Mouse (Mus musculus) intestine, embryonic 14.5 days (tissue): ENCODE measurements at regions not wholly inside any gene's neighbourhood (a gene's known extent, or its start where the extent isn't known, plus 50 kb on each side); places are given as distances from the start of the nearest gene placed in this dataset.
"Not testable (repeated sequence)": the region's sequence is repeated elsewhere in the genome, so short reads cannot be mapped to it uniquely, and the experiment has no call there.

Source experiments
- ATAC-seq: fragments of 200-750 bp; cut with Nextera tagmentation; replicated peaks from 2 replicates; pipeline ENCODE4 v1.8.0; 2017; ENCODE audit warnings: low read depth, moderate number of reproducible peaks, moderate TSS enrichment, moderate library complexity; ENCODE audit not compliant: low FRiP score, low TSS enrichment
- DNase-seq: peaks from one replicate; pipeline ENCODE4 v3.0.0-alpha.2; 2018; ENCODE audit warnings: low spot score
- H3K27ac ChIP-seq: fragments of 300-500 bp; sonication (generic); 2 replicates; pipeline ENCODE4 v1.5.1; 2014; ENCODE audit warnings: low read depth, mild to moderate bottlenecking, control low read depth
- H3K27me3 ChIP-seq: fragments of 300-500 bp; sonication (generic); replicated peaks from 2 replicates; pipeline ENCODE4 v1.6.1; 2014; ENCODE audit warnings: low read length, control low read depth; ENCODE audit not compliant: control insufficient read depth, insufficient read depth
- H3K36me3 ChIP-seq: fragments of 300-500 bp; sonication (generic); 2 replicates; pipeline ENCODE4 v1.6.1; 2014; ENCODE audit warnings: low read length, control low read depth; ENCODE audit not compliant: control insufficient read depth, insufficient read depth
- H3K4me1 ChIP-seq: fragments of 300-500 bp; sonication (generic); replicated peaks from 2 replicates; pipeline ENCODE4 v1.6.1; 2014; ENCODE audit warnings: low read length, control low read depth, mixed read lengths; ENCODE audit not compliant: control insufficient read depth, insufficient read depth
- H3K4me2 ChIP-seq: fragments of 300-500 bp; sonication (generic); 2 replicates; pipeline ENCODE4 v1.6.1; 2014; ENCODE audit warnings: low read length
- H3K4me3 ChIP-seq: fragments of 300-500 bp; sonication (generic); 2 replicates; pipeline ENCODE4 v1.5.1; 2014; ENCODE audit warnings: low read depth, low read length, control low read depth, mixed read lengths
- H3K9ac ChIP-seq: fragments of 300-500 bp; sonication (generic); 2 replicates; pipeline ENCODE4 v1.6.1; 2014; ENCODE audit warnings: mild to moderate bottlenecking, low read length
- H3K9me3 ChIP-seq: fragments of 300-500 bp; sonication (generic); 2 replicates; pipeline ENCODE4 v1.6.1; 2016; ENCODE audit warnings: low read length, control low read depth; ENCODE audit not compliant: control insufficient read depth
- WGBS: fragments of 180-500 bp; shearing (Covaris S2); extraction: QIAGEN DNeasy Blood & Tissue Kit; methylation state at CpG from one replicate; pipeline ENCODE4 v1.1.7; 2014; 5-methylcytosine and 5-hydroxymethylcytosine counted together

- Histone ChIP-seq H3K9ac (no peak overlapping the region), H3K9me3 (no peaks in the 10 kb centered on the region), H3K4me2 (no peak overlapping the region), H3K27me3 (no peaks in the 10 kb centered on the region), H3K4me1 (no peaks in the 10 kb centered on the region), H3K4me3 (no peak overlapping the region), H3K36me3 (no peaks in the 10 kb centered on the region), H3K27ac (no peak overlapping the region)
- DNase-seq (no peak), ATAC-seq (no peak)
- WGBS: 77% methylated on average over 13 of the region's 13 CpGs
Observed at GRCm38 (mm10) chr8:88064414-88065110, 54.0 kb upstream of the Cnep1r1 start.

GRCm38 (mm10) chr8:88059107-88059506 is 59.5 kb upstream of the Cnep1r1 start:
- not testable (repeated sequence) for H3K9me3 ChIP-seq, H3K4me2 ChIP-seq, H3K27me3 ChIP-seq, H3K9ac ChIP-seq, H3K4me1 ChIP-seq, ATAC-seq, H3K27ac ChIP-seq, H3K4me3 ChIP-seq, DNase-seq, H3K36me3 ChIP-seq
- WGBS: 85% methylated on average over 1 of the region's 1 CpGs

DNA sequence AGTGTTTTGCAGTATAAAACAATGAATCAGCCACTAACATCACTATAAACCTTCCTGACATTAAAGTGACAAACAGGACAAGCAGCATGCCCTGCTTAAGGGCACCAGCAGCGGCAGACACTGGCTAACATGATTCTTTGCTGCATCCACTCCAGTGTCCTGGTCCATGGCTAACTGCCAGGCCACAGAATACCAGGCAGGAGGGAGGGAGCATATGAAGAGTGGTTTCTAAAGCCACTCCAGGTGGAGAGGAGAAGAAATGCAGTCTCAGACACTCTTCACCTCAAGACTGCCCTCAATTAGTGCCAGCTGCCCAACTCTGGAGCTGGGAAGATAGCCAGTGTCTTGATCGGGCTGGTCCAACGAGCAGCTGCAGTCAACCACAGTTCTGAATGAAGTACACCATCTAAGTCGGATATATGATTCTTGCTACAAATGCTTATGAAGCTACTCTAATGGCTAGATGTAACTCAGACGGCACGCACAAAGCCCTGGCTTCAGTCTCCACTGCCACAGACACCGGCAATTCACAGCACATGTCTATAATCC is 60.8 kb upstream of the Cnep1r1 start:
- Histone ChIP-seq H3K27me3 (no peaks in the 10 kb centered on the region), H3K27ac (no peak overlapping the region), H3K4me1 (no peaks in the 10 kb centered on the region), H3K4me3 (no peak overlapping the region), H3K36me3 (no peaks in the 10 kb centered on the region), H3K9me3 (no peaks in the 10 kb centered on the region), H3K4me2 (no peak overlapping the region), H3K9ac (no peak overlapping the region)
- DNase-seq: no peak
- 91% methylated on average over 7 of the region's 7 CpGs for WGBS
- ATAC-seq: no peak

GRCm38 (mm10) chr8:88050651-88051050 is 67.9 kb upstream of the Cnep1r1 start:
- no peak for ATAC-seq
- no peak for DNase-seq
- 36% methylated on average over 10 of the region's 10 CpGs for WGBS
- H3K27ac ChIP-seq: no peak overlapping the region
- no peak overlapping the region for H3K4me3 ChIP-seq
- no peak overlapping the region for H3K4me2 ChIP-seq
- peaks cover 10% of the 10 kb centered on the region; the same call in 1 of the 2 replicates for H3K4me1 ChIP-seq
- no peak overlapping the region for H3K9ac ChIP-seq
- H3K9me3 ChIP-seq: no peaks in the 10 kb centered on the region
- H3K27me3 ChIP-seq: no peaks in the 10 kb centered on the region
- H3K36me3 ChIP-seq: no peaks in the 10 kb centered on the region

DNA sequence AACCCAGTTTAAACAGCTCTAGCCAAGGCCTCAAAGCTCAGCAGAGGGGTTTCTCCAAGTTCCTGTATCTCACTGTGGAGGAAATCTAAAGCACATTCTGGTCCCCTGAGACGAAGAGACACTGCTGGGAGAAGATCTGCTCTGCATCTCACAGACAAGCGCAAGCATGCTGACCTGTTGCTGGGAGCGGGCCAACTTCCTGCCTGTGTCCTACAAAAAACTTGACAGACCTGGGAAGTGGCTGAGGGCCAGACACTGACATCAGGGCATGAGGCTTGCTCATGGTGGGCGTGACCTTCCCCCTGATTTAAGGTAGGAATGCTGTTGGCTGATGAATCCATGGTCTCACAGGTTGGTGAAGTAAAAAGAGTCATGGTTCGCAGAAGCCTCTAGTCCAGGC is 69.5 kb upstream of the Cnep1r1 start:
- no peak overlapping the region for H3K4me2 ChIP-seq
- no peaks in the 10 kb centered on the region for H3K36me3 ChIP-seq
- no peak for ATAC-seq
- DNase-seq: peak; percentile 58
- no peak overlapping the region for H3K4me3 ChIP-seq
- WGBS: 43% methylated on average over 5 of the region's 5 CpGs
- no peak overlapping the region for H3K9ac ChIP-seq
- H3K27me3 ChIP-seq: no peaks in the 10 kb centered on the region
- H3K4me1 ChIP-seq: peaks cover 10% of the 10 kb centered on the region; the same call in 1 of the 2 replicates
- no peak overlapping the region; the same call in 1 of the 2 replicates for H3K27ac ChIP-seq
- no peaks in the 10 kb centered on the region for H3K9me3 ChIP-seq

DNA sequence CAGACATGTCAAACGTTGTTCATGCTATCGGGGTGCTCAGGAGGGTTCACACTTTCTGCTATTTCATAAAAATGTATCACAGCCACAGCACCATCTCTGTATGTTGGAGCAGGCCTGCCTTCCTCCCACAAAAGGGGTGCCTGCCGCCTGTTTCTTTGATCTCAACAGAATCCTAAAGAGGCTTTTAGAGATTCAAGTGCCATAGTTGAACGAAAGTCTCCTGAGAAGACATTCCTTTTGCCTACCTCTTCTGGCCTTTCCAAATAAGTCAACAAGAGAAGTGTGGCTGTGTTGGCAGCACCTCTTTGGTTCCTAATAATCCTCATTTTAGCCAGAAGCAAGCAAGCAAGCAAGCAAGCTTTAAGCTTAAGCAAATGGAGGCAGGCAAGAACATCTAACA is 72.6 kb upstream of the Cnep1r1 start:
- ATAC-seq: no peak
- no peak overlapping the region for H3K27ac ChIP-seq
- no peak overlapping the region for H3K4me3 ChIP-seq
- H3K4me2 ChIP-seq: no peak overlapping the region
- 76% methylated on average over 4 of the region's 4 CpGs for WGBS
- H3K36me3 ChIP-seq: no peaks in the 10 kb centered on the region
- H3K9me3 ChIP-seq: no peaks in the 10 kb centered on the region
- H3K4me1 ChIP-seq: peaks cover 10% of the 10 kb centered on the region; the same call in 1 of the 2 replicates
- H3K9ac ChIP-seq: no peak overlapping the region
- DNase-seq: no peak
- no peaks in the 10 kb centered on the region for H3K27me3 ChIP-seq

DNA sequence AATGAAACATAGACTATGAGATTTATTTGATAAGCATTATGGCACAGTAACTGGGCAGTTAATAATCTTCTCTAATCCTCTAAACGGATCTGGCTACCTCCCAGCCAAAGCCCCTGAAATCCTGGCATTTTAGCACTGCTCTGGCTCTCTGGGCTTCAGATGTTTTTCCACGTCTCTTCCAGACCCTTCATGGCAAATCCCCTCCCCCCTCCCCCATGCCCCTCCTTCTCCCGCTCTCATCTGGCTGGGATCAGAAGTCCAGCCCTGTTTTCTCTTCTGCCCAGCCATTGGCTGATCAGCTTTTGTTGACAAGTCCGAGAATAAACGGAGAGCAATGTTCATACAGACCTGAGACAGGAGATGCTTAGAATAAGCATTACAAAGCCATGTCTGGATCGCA is 79.3 kb upstream of the Cnep1r1 start:
- DNase-seq: no peak
- Histone ChIP-seq H3K9me3 (no peaks in the 10 kb centered on the region), H3K27me3 (no peaks in the 10 kb centered on the region), H3K27ac (no peak overlapping the region), H3K4me1 (no peaks in the 10 kb centered on the region), H3K9ac (no peak overlapping the region), H3K4me2 (no peak overlapping the region), H3K4me3 (no peak overlapping the region), H3K36me3 (no peaks in the 10 kb centered on the region)
- 18% methylated on average over 6 of the region's 6 CpGs for WGBS
- 0 out of 2 replicates have a peak, but pooled peaks have one; percentile 8 for ATAC-seq

DNA sequence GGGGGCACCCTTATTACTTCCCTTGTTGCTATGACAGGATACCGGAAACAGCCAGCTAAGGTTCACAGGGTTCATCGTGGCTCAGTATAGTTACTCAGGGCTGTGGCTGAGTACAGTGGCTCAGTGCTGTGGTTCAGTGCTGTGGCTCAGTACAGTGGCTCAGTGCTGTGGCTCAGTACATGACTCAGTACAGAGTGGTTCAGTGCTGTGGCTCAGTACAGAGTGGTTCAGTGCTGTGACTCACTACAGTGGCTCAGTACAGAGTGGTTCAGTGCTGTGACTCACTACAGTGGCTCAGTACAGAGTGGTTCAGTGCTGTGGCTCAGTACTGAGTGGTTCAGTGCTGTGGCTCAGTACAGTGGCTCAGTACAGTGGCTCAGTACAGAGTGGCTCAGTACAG is 78.6 kb upstream of the Zfp423 start:
- WGBS: 83% methylated on average over 2 of the region's 2 CpGs
- Histone ChIP-seq H3K9me3 (no peaks in the 10 kb centered on the region), H3K4me2 (no peak overlapping the region), H3K4me1 (no peaks in the 10 kb centered on the region), H3K27ac (no peak overlapping the region), H3K36me3 (no peaks in the 10 kb centered on the region), H3K27me3 (no peaks in the 10 kb centered on the region), H3K9ac (no peak overlapping the region), H3K4me3 (no peak overlapping the region)
- DNase-seq: no peak
- ATAC-seq: no peak

GRCm38 (mm10) chr8:88033054-88033453 is 73.7 kb upstream of the Zfp423 start:
- H3K9ac ChIP-seq: no peak overlapping the region
- no peaks in the 10 kb centered on the region for H3K27me3 ChIP-seq
- no peaks in the 10 kb centered on the region for H3K36me3 ChIP-seq
- H3K4me3 ChIP-seq: no peak overlapping the region
- H3K4me2 ChIP-seq: no peak overlapping the region
- 76% methylated on average over 6 of the region's 6 CpGs for WGBS
- DNase-seq (no peak), ATAC-seq (no peak)
- no peaks in the 10 kb centered on the region for H3K4me1 ChIP-seq
- H3K9me3 ChIP-seq: no peaks in the 10 kb centered on the region
- no peak overlapping the region for H3K27ac ChIP-seq
